Mouse (Mus musculus): ENCODE data around the gene Myo5c.

- TF ChIP-seq CTCF (IDR thresholded peaks at IDR 0.05; ENCODE audit: borderline replicate concordance, control insufficient read depth, extremely low read depth, insufficient read depth, low read length, poor library complexity) (no peak), POLR2A (IDR thresholded peaks at IDR 0.05; ENCODE audit: control insufficient read depth, extremely low read depth, insufficient read depth, low read length, poor library complexity) (no peak)
Measured at GRCm38 (mm10) chr9:75283636-75284035, 51.8 kb downstream of the Myo5c start.

Measured in thymus, adult 2 months (tissue).